Mouse (Mus musculus) bone marrow macrophage, adult 2 months (primary cell): ENCODE measurements at regions not wholly inside any gene's neighbourhood (a gene's known extent, or its start where the extent isn't known, plus 50 kb on each side); places are given as distances from the start of the nearest gene placed in this dataset.

Experiments
- CTCF ChIP-seq: IDR thresholded peaks from 2 replicates; pipeline ENCODE4 v1.5.1; 2012; ENCODE audit warnings: low read depth, mild to moderate bottlenecking, low read length, moderate library complexity
- POLR2A ChIP-seq: IDR thresholded peaks from 2 replicates; pipeline ENCODE4 v1.6.1; 2012; ENCODE audit warnings: mild to moderate bottlenecking, low read depth, low read length, borderline replicate concordance

DNA sequence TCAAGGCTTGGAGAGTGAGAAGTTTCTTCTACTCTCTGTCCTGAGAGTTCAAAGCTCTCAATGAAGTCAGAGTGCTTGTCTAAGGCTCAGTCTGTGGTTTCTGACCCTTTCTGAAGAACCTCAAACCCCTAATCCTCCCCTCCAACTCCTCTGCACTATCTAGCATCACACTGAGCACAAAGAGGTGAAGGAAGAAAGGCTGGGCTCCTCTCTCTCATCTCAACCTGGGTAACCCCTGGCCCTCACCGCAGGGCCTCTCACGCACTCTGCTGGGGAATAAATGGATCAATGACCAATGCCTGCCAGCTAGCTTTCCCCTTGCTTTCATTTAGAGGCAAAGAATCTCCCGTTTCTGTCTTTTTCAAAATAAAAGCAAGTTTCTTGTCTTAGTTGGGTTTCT is 150.8 kb downstream of the Dad1 start:
- TF ChIP-seq POLR2A (no peak), CTCF (no peak)
